Mouse (Mus musculus) CD4-positive, CD25-positive, alpha-beta regulatory T cell, adult 4 months (primary cell): ENCODE data around the gene Uck1. TPM values are rescaled to one million over a fixed set of nuclear protein-coding genes. Genes with fewer than 3 reads are reported as not detected.
A peak's percentile ranks its signal among the peaks of the same experiment; 100 is the strongest.

ENCODE experiments used
- ATAC-seq: one replicate; pipeline ENCODE4 v1.8.0; 2017
- polyA plus RNA-seq, 2 experiments: library from polyadenylated mRNA; unstranded; fragments of 100-300 nt; shearing (Covaris generic); gene quantifications; one replicate each; pipeline ENCODE4 v1.2.1; 2017

Uck1 gene
- polyA plus RNA-seq, 2 experiments from 2014 or later, result 33.3 to 42.0 TPM

- ATAC-seq, result no peak
Observed at GRCm38 (mm10) chr2:32258887-32259533, 949 bp downstream of the Uck1 start.

- no peak for ATAC-seq
Observed at GRCm38 (mm10) chr2:32256273-32256672, 3.7 kb downstream of the Uck1 start.

GRCm38 (mm10) chr2:32254563-32254962, 5.4 kb downstream of the Uck1 start:
- no peak for ATAC-seq

GRCm38 (mm10) chr2:32253352-32253751, 6.6 kb downstream of the Uck1 start:
- ATAC-seq, result no peak

- no peak for ATAC-seq
Observed at GRCm38 (mm10) chr2:32252658-32253057, 7.3 kb downstream of the Uck1 start.

- ATAC-seq, result no peak
Observed at GRCm38 (mm10) chr2:32251791-32252527, 8.0 kb downstream of the Uck1 start.

GRCm38 (mm10) chr2:32248377-32249361, 11.3 kb downstream of the Uck1 start:
- no peak for ATAC-seq

- ATAC-seq, result no peak
Observed at GRCm38 (mm10) chr2:32246741-32247140, 13.2 kb downstream of the Uck1 start.

- ATAC-seq, result no peak
Observed at GRCm38 (mm10) chr2:32242986-32243385, 17.0 kb downstream of the Uck1 start.

GRCm38 (mm10) chr2:32240591-32240990, 19.4 kb downstream of the Uck1 start:
- no peak for ATAC-seq

GRCm38 (mm10) chr2:32238708-32239435, 21.1 kb downstream of the Uck1 start:
- no peak for ATAC-seq

- ATAC-seq, result no peak
Observed at GRCm38 (mm10) chr2:32237571-32237970, 22.4 kb downstream of the Uck1 start.

- ATAC-seq, result peak; percentile 45
Observed at GRCm38 (mm10) chr2:32236760-32237487, 23.0 kb downstream of the Uck1 start.

- peak; percentile 90 for ATAC-seq
Observed at GRCm38 (mm10) chr2:32235886-32236759, 23.8 kb downstream of the Uck1 start, which contains the start of gene Pomt1. Gene Pomt1, plus strand, starts transcription at chr2:32236590.

GRCm38 (mm10) chr2:32235433-32235832, 24.5 kb downstream of the Uck1 start:
- no peak for ATAC-seq

GRCm38 (mm10) chr2:32222057-32222456, 37.9 kb downstream of the Uck1 start:
- no peak for ATAC-seq

GRCm38 (mm10) chr2:32221577-32221976, 38.4 kb downstream of the Uck1 start:
- no peak for ATAC-seq

- ATAC-seq, result no peak
Observed at GRCm38 (mm10) chr2:32220969-32221368, 39.0 kb downstream of the Uck1 start.

GRCm38 (mm10) chr2:32220021-32220420, 39.9 kb downstream of the Uck1 start:
- no peak for ATAC-seq

GRCm38 (mm10) chr2:32219501-32219900, 40.5 kb downstream of the Uck1 start:
- ATAC-seq, result no peak
